8 mouse cellular contexts compared by ENCODE assay signal in genomic region chr6:88906369-88907108, GRCm38 (mm10). TPM values are rescaled to one million over a fixed set of nuclear protein-coding genes. Genes with fewer than 3 reads are reported as not detected.
DNase-seq lines count a peak whose midpoint lies in the region; ATAC-seq and TF ChIP-seq lines count a peak whose summit lies in the region.

No protein-coding gene starts in this region.

- H3K36me3 ChIP-seq in heart, adult 2 months (ENCODE audit: control insufficient read depth, insufficient read depth, low read length) = no peaks in the 10 kb centered on the region
- 0 out of 2 replicates have a peak, but pooled peaks cover 3% of the 10 kb centered on the region for H3K36me3 ChIP-seq in midbrain, embryonic 16.5 days (ENCODE audit: control insufficient read depth, insufficient read depth, low read length)
- H3K36me3 ChIP-seq in splenic B cell, adult 2 months (ENCODE audit: control insufficient read depth, insufficient read depth, low read length, poor library complexity, severe bottlenecking) = peaks cover 2% of the 10 kb centered on the region; the same call in 1 of the 2 replicates

- TF ChIP-seq CTCF in heart, adult 2 months (IDR thresholded peaks at IDR 0.05) = no peak; the same call in none of the 2 replicates

- no peaks in the 10 kb centered on the region for H3K79me2 ChIP-seq in heart, adult 2 months (replicated peaks; ENCODE audit: control insufficient read depth, insufficient read depth, low read length)

- TF ChIP-seq EP300 in heart, adult 2 months (IDR thresholded peaks at IDR 0.05; ENCODE audit: insufficient read depth, low read depth, low read length) = peak; percentile 74; the same call in 1 of the 2 replicates

- WGBS in heart, adult 2 months = 6% methylated on average over 16 of the region's 16 CpGs
- WGBS in midbrain, embryonic 16.5 days = 21% methylated on average over 16 of the region's 16 CpGs

- H3K4me2 ChIP-seq in midbrain, embryonic 16.5 days (ENCODE audit: low read length) = peak overlapping the region; percentile 41

- H3K27ac ChIP-seq in heart, adult 2 months = no peak overlapping the region
- no peak overlapping the region for H3K27ac ChIP-seq in midbrain, embryonic 16.5 days (ENCODE audit: low read length)

- no peak for ATAC-seq in midbrain, embryonic 16.5 days

- H3K9me3 ChIP-seq in midbrain, embryonic 16.5 days (replicated peaks; ENCODE audit: control insufficient read depth, low read length, poor library complexity, severe bottlenecking) = no peaks in the 10 kb centered on the region

- peaks cover 25% of the 10 kb centered on the region for H3K4me1 ChIP-seq in heart, adult 2 months (ENCODE audit: control insufficient read depth, insufficient read depth, low read length)
- H3K4me1 ChIP-seq in midbrain, embryonic 16.5 days (ENCODE audit: control insufficient read depth, insufficient read depth, low read length) = peaks cover 15% of the 10 kb centered on the region

- no peak overlapping the region for H3K4me3 ChIP-seq in heart, adult 2 months
- no peak overlapping the region for H3K4me3 ChIP-seq in midbrain, embryonic 16.5 days (ENCODE audit: low read depth, low read length)

- TF ChIP-seq POLR2A in heart, adult 2 months (IDR thresholded peaks at IDR 0.05; ENCODE audit: insufficient read depth, low read depth, low read length) = no peak

- H3K27me3 ChIP-seq in heart, adult 2 months (ENCODE audit: control insufficient read depth, insufficient read depth, low read length) = no peaks in the 10 kb centered on the region
- H3K27me3 ChIP-seq in midbrain, embryonic 16.5 days (ENCODE audit: control insufficient read depth, insufficient read depth, low read depth, low read length) = no peaks in the 10 kb centered on the region
- H3K27me3 ChIP-seq in splenic B cell, adult 2 months (ENCODE audit: control insufficient read depth, insufficient read depth, low read length, poor library complexity, severe bottlenecking) = no peaks in the 10 kb centered on the region

- DNase-seq in B cell, adult 2 months = peak; percentile 58 to 63
- DNase-seq in ZHBTc4 (ENCODE audit: low read depth, low spot score) (peak; percentile 89), liver (peak; percentile 85)
- peak; percentile 87 for DNase-seq in embryo, embryonic 10 days (ENCODE audit: low spot score)
- peak; percentile 55 to 60 for DNase-seq in heart, adult 2 months
- peak; percentile 67 for DNase-seq in kidney, adult 18-20 months
- peak; percentile 78 for DNase-seq in splenic B cell, adult 2 months (ENCODE audit: low read depth, low spot score)

- intact Hi-C loops in heart, adult 2 months (cut with DNase I) = no loop called here

- no peak overlapping the region for H3K9ac ChIP-seq in heart, adult 2 months (ENCODE audit: low read depth, low read length)
- H3K9ac ChIP-seq in midbrain, embryonic 16.5 days (ENCODE audit: low read depth, low read length) = 0 out of 2 replicates have a peak overlapping the region, but pooled peaks have one; percentile 39

RNA-seq across cellular contexts. Expression of gene Tpra1, which starts 4.5 kb away (rescaled TPM):
- 10 to 100 TPM; 34.4 to 34.8 TPM for total RNA-seq in heart, adult 2 months (2021)
- polyA plus RNA-seq in heart, adult 2 months (2012; rRNA removed) = 88.0 and 118 TPM in 2 replicates
- polyA plus RNA-seq in midbrain, embryonic 16.5 days (2015; fragmentation: Nextera tagmentation; extraction: Ambion mirVana) = 88.4 and 99.6 TPM in 2 replicates

RNA-seq across cellular contexts. Expression of gene Mcm2, which starts 8.0 kb away (rescaled TPM):
- 1 to 10 TPM; 5.3 to 6.1 TPM for total RNA-seq in heart, adult 2 months (2021)
- polyA plus RNA-seq in heart, adult 2 months (2012; rRNA removed) = 4.8 and 5.4 TPM in 2 replicates
- 16.2 and 20.7 TPM in 2 replicates for polyA plus RNA-seq in midbrain, embryonic 16.5 days (2015; fragmentation: Nextera tagmentation; extraction: Ambion mirVana)

RNA-seq across cellular contexts. Expression of gene Podxl2, which starts 31.7 kb away (rescaled TPM):
- total RNA-seq in heart, adult 2 months (2021) = 10 to 100 TPM; 13.1 to 15.9 TPM
- 20.7 and 26.2 TPM in 2 replicates for polyA plus RNA-seq in heart, adult 2 months (2012; rRNA removed)
- polyA plus RNA-seq in midbrain, embryonic 16.5 days (2015; fragmentation: Nextera tagmentation; extraction: Ambion mirVana) = 662 and 671 TPM in 2 replicates

Comparison
In these comparisons a context has a peak if more than half of its experiments do, and no peak if none do; other contexts are left out.
1. RNA of gene Podxl2, which starts 31.7 kb away (polyA plus RNA-seq): 662 to 671 TPM in midbrain, embryonic 16.5 days; 20.7 to 26.2 TPM in heart, adult 2 months; every median in the first group is over 10 times any median in the second.
2. Peak in every context shown above with its lines, with median percentiles within 50 percentile points of each other: DNase-seq.